Mouse (Mus musculus): ENCODE data around the gene 4931409K22Rik.
A peak's percentile ranks its signal among the peaks of the same experiment; 100 is the strongest.
"Not testable (repeated sequence)": the region's sequence is repeated elsewhere in the genome, so short reads cannot be mapped to it uniquely, and the experiment has no call there.

The 4931409K22Rik gene

GRCm38 (mm10) chr5:24593230-24593629 lies 36.6 kb upstream of the 4931409K22Rik start:
- no peak for DNase-seq (ENCODE audit: low spot score in 2 of 2)

GRCm38 (mm10) chr5:24592471-24593160 lies 36.0 kb upstream of the 4931409K22Rik start:
- no peak for DNase-seq (ENCODE audit: low spot score in 2 of 2)

- DNase-seq (ENCODE audit: low spot score in 2 of 2): no peak
These were observed 35.3 kb upstream of the 4931409K22Rik start for GRCm38 (mm10) chr5:24591796-24592470.

GRCm38 (mm10) chr5:24591268-24591721 lies 34.7 kb upstream of the 4931409K22Rik start:
- DNase-seq (ENCODE audit: low spot score in 2 of 2): no peak

- DNase-seq (ENCODE audit: low spot score in 2 of 2): no peak
These were observed 33.2 kb upstream of the 4931409K22Rik start for GRCm38 (mm10) chr5:24589511-24590500.

GRCm38 (mm10) chr5:24587200-24587577 lies 30.6 kb upstream of the 4931409K22Rik start:
- DNase-seq (ENCODE audit: low spot score in 2 of 2): no peak

GRCm38 (mm10) chr5:24586547-24587199 lies 30.1 kb upstream of the 4931409K22Rik start, which contains the start of gene Chpf2:
TSS of gene Chpf2 (plus strand) at chr5:24586741.
- peak; percentile 63 to 84 for DNase-seq (ENCODE audit: low spot score in 2 of 2)

GRCm38 (mm10) chr5:24586106-24586505 lies 29.5 kb upstream of the 4931409K22Rik start:
- DNase-seq (ENCODE audit: low spot score in 2 of 2): no peak

- DNase-seq (ENCODE audit: low spot score in 2 of 2): no peak
These were observed 21.7 kb upstream of the 4931409K22Rik start for GRCm38 (mm10) chr5:24578109-24578963.

- peak; percentile 98 to 99 for DNase-seq (ENCODE audit: low spot score in 2 of 2)
These were observed 20.7 kb upstream of the 4931409K22Rik start, which contains the start of gene Abcf2 for GRCm38 (mm10) chr5:24577183-24577929. TSS of gene Abcf2 (minus strand) at chr5:24577467.

GRCm38 (mm10) chr5:24576801-24577182 lies 20.2 kb upstream of the 4931409K22Rik start:
- DNase-seq (ENCODE audit: low spot score in 2 of 2): peak in 1 of 2 experiments; percentile 59

GRCm38 (mm10) chr5:24575948-24576347 lies 19.3 kb upstream of the 4931409K22Rik start:
- no peak for DNase-seq (ENCODE audit: low spot score in 2 of 2)

- DNase-seq (ENCODE audit: low spot score in 2 of 2): not testable (repeated sequence)
These were observed 1.3 kb downstream of the 4931409K22Rik start for GRCm38 (mm10) chr5:24555335-24555734.

- DNase-seq (ENCODE audit: low spot score in 2 of 2): no peak
These were observed 2.9 kb downstream of the 4931409K22Rik start for GRCm38 (mm10) chr5:24553621-24554244.

- DNase-seq (ENCODE audit: low spot score in 2 of 2): no peak
These were observed 5.3 kb downstream of the 4931409K22Rik start for GRCm38 (mm10) chr5:24551317-24551688.

GRCm38 (mm10) chr5:24550598-24551316 lies 5.9 kb downstream of the 4931409K22Rik start:
- DNase-seq (ENCODE audit: low spot score in 2 of 2): peak in 1 of 2 experiments; percentile 35

GRCm38 (mm10) chr5:24542643-24543042 lies 14.0 kb downstream of the 4931409K22Rik start:
- DNase-seq (ENCODE audit: low spot score in 2 of 2): no peak

- no peak for DNase-seq (ENCODE audit: low spot score in 2 of 2)
These were observed 15.5 kb downstream of the 4931409K22Rik start for GRCm38 (mm10) chr5:24541144-24541569.
